Mouse (Mus musculus) erythroblast, embryonic 14.5 days (primary cell): ENCODE measurements around the gene Fbxo10.
"Not testable (repeated sequence)": the region's sequence is repeated elsewhere in the genome, so short reads cannot be mapped to it uniquely, and the experiment has no call there.

Source experiments
- GATA1 ChIP-seq: IDR thresholded peaks from 2 replicates; pipeline ENCODE4 v1.6.1; 2012; ENCODE audit warnings: low read length, inconsistent platforms, mixed read lengths
- TAL1 ChIP-seq: IDR thresholded peaks from 3 replicates; pipeline ENCODE4 v1.6.1; 2012; ENCODE audit warnings: low read length, inconsistent platforms, mixed read lengths

- TF ChIP-seq GATA1, TAL1: not testable (repeated sequence)
These were observed 44.9 kb downstream of the Fbxo10 start for GRCm38 (mm10) chr4:45039546-45039945.
